Mouse (Mus musculus): ENCODE data around the gene Gper1.
"Not testable (repeated sequence)": the region's sequence is repeated elsewhere in the genome, so short reads cannot be mapped to it uniquely, and the experiment has no call there.

Gene Gper1

GRCm38 (mm10) chr5:139390324-139391119 is 32.4 kb upstream of the Gper1 start:
- DNase-seq (ENCODE audit: low read depth, low spot score) = not testable (repeated sequence)

GRCm38 (mm10) chr5:139391309-139391990 is 31.5 kb upstream of the Gper1 start:
- DNase-seq (ENCODE audit: low read depth, low spot score) = no peak

- DNase-seq (ENCODE audit: low read depth, low spot score) = no peak
These were observed 30.4 kb upstream of the Gper1 start for GRCm38 (mm10) chr5:139392219-139393196.

GRCm38 (mm10) chr5:139393197-139393588 is 29.8 kb upstream of the Gper1 start:
- no peak for DNase-seq (ENCODE audit: low read depth, low spot score)

GRCm38 (mm10) chr5:139394399-139394798 is 28.6 kb upstream of the Gper1 start:
- no peak for DNase-seq (ENCODE audit: low read depth, low spot score)

- DNase-seq (ENCODE audit: low read depth, low spot score) = no peak
These were observed 27.4 kb upstream of the Gper1 start for GRCm38 (mm10) chr5:139395528-139395927.

GRCm38 (mm10) chr5:139397359-139397916 is 25.5 kb upstream of the Gper1 start:
- no peak for DNase-seq (ENCODE audit: low read depth, low spot score)

- peak; percentile 46 for DNase-seq (ENCODE audit: low read depth, low spot score)
These were observed 24.8 kb upstream of the Gper1 start for GRCm38 (mm10) chr5:139397959-139398753.

- DNase-seq (ENCODE audit: low read depth, low spot score) = no peak
These were observed 24.2 kb upstream of the Gper1 start for GRCm38 (mm10) chr5:139398786-139399185.

- no peak for DNase-seq (ENCODE audit: low read depth, low spot score)
These were observed 23.0 kb upstream of the Gper1 start for GRCm38 (mm10) chr5:139399991-139400390.

GRCm38 (mm10) chr5:139402106-139402505 is 20.8 kb upstream of the Gper1 start:
- DNase-seq (ENCODE audit: low read depth, low spot score) = no peak

- DNase-seq (ENCODE audit: low read depth, low spot score) = no peak
These were observed 19.2 kb upstream of the Gper1 start for GRCm38 (mm10) chr5:139403692-139404260.

- no peak for DNase-seq (ENCODE audit: low read depth, low spot score)
These were observed 18.1 kb upstream of the Gper1 start, which contains the start of gene C130050O18Rik for GRCm38 (mm10) chr5:139404801-139405401. C130050O18Rik (plus strand) TSS chr5:139405280.

- no peak for DNase-seq (ENCODE audit: low read depth, low spot score)
These were observed 17.5 kb upstream of the Gper1 start for GRCm38 (mm10) chr5:139405478-139405877.

- DNase-seq (ENCODE audit: low read depth, low spot score) = no peak
These were observed 17.0 kb upstream of the Gper1 start for GRCm38 (mm10) chr5:139405953-139406352.

GRCm38 (mm10) chr5:139407121-139407885 is 15.6 kb upstream of the Gper1 start:
- DNase-seq (ENCODE audit: low read depth, low spot score) = no peak

- DNase-seq (ENCODE audit: low read depth, low spot score) = no peak
These were observed 14.4 kb upstream of the Gper1 start for GRCm38 (mm10) chr5:139408511-139408910.

GRCm38 (mm10) chr5:139409412-139409811 is 13.5 kb upstream of the Gper1 start:
- no peak for DNase-seq (ENCODE audit: low read depth, low spot score)

GRCm38 (mm10) chr5:139410056-139410455 is 12.9 kb upstream of the Gper1 start:
- DNase-seq (ENCODE audit: low read depth, low spot score) = no peak

All from WW6 (cell line).